Mouse (Mus musculus): ENCODE data around the gene Meis1. TPM values are rescaled to one million over a fixed set of nuclear protein-coding genes. Genes with fewer than 3 reads are reported as not detected.

Meis1 gene
- total RNA-seq, 1 experiment: 6.2 TPM

DNA sequence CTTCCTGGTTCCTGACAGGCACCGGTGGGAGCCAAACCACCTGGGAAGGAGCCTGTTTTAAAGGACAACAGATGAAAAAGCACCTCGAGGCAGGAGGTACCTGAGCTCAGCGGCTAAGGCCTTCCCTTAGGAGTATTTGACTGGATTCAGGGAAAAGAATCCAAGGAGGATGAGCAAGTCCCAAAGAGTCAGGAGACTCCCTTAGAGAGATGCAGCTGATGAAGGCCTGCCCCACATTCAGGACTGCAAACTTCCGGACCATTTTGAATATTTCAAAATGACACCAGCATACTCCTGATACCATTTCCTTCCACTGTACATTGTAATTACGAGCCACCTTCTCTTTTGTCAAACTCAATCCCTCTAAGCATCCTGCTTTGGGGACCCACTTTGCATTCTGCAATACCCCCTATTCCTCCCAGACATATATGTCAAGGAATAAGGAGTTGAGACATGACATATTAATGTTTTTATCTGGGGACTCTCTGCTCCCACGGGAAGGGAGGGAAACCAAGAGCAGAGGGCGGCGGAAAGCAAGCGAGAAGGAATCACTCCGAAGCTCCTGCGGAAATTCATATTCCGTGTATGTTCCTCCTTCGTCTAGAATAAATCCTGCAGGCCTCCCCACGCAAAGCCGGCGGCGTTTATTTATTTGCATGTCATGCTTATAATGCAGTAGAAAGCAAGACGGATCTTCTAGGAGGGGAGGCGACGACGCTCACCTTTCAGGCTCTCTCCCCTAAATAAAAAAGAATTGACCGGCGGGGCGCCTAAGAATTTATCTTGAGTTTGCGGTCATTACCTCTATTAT is 148.5 kb downstream of the Meis1 start:
- in situ Hi-C loops (cut with MboI; ENCODE audit: low sequenced_read_pairs in 2 of 2, unreplicated experiment in 2 of 2): loop anchor here (5.0 kb wide), 1 partner anchor 147 kb away; the partner anchor contains the start of gene Meis1 (in 2 of the 2)
- TF ChIP-seq ZC3H11A (IDR thresholded peaks at IDR 0.05; ENCODE audit: borderline replicate concordance, low read depth, low read length) (no peak), CHD2 (IDR thresholded peaks at IDR 0.05; ENCODE audit: low read depth, low read length) (no peak), HCFC1 (IDR thresholded peaks at IDR 0.05; ENCODE audit: borderline replicate concordance, insufficient read depth, low read length) (no peak), MAFK (IDR thresholded peaks at IDR 0.05; ENCODE audit: insufficient read depth, low read depth, low read length) (no peak), ZNF384 (IDR thresholded peaks at IDR 0.05; ENCODE audit: low read depth, low read length) (no peak)
- H3K36me3 ChIP-seq (ENCODE audit: control insufficient read depth, insufficient read depth, low read length, poor library complexity, severe bottlenecking): no peaks in the 10 kb centered on the region
- H3K27ac ChIP-seq (ENCODE audit: insufficient read depth, low read depth, low read length, poor library complexity, severe bottlenecking): no peak overlapping the region
- no peak overlapping the region for H3K4me3 ChIP-seq (ENCODE audit: insufficient read depth in 1 of 2, low read depth in 1 of 2, low read length in 2 of 2, poor library complexity in 1 of 2, severe bottlenecking in 1 of 2)
- DNase-seq (ENCODE audit: low read depth, low spot score): no peak
- no peak overlapping the region for H3K9ac ChIP-seq (ENCODE audit: insufficient read depth, low read depth, low read length, poor library complexity, severe bottlenecking)
- no peaks in the 10 kb centered on the region for H3K9me3 ChIP-seq (ENCODE audit: control insufficient read depth, insufficient read depth, low read depth, low read length)
- 0 out of 4 replicates have a peak, but pooled peaks cover 0 to 1% of the 10 kb centered on the region in 2 experiments for H3K4me1 ChIP-seq (ENCODE audit: control insufficient read depth in 2 of 2, insufficient read depth in 2 of 2, low read length in 2 of 2, poor library complexity in 1 of 2)

DNA sequence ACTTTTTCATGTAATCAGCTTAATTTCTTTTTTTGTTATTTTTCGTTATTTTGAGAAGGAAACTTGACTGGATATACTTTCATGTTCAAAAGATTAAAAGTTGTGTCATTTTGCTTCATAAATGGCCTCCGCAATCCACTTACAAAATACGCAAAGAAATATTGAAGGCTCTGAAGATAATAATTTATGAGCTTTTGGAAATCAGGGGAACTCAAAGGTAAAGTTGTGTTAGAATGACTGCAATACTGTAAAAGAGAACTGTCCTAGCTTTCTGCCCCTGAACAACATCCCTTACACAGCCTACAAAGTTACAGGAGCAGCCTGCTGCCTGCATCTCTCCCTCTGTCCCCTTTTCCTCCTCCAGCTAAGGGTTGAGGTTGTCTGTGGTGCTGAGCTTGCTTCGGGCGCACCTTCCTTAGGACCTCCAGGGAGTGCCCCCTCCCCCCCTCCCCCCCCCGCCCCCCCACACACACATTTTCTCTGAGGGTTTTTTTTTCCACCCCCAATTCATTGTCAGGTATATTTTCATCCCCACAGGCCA is 149.3 kb downstream of the Meis1 start:
- 0 out of 4 replicates have a peak, but pooled peaks cover 0 to 1% of the 10 kb centered on the region in 2 experiments for H3K4me1 ChIP-seq (ENCODE audit: control insufficient read depth in 2 of 2, insufficient read depth in 2 of 2, low read length in 2 of 2, poor library complexity in 1 of 2)
- DNase-seq (ENCODE audit: low read depth, low spot score): no peak
- in situ Hi-C loops (cut with MboI; ENCODE audit: low sequenced_read_pairs in 2 of 2, unreplicated experiment in 2 of 2): no loop called here
- H3K4me3 ChIP-seq (ENCODE audit: insufficient read depth in 1 of 2, low read depth in 1 of 2, low read length in 2 of 2, poor library complexity in 1 of 2, severe bottlenecking in 1 of 2): no peak overlapping the region
- H3K27ac ChIP-seq (ENCODE audit: insufficient read depth, low read depth, low read length, poor library complexity, severe bottlenecking): no peak overlapping the region
- H3K36me3 ChIP-seq (ENCODE audit: control insufficient read depth, insufficient read depth, low read length, poor library complexity, severe bottlenecking): no peaks in the 10 kb centered on the region
- H3K9me3 ChIP-seq (ENCODE audit: control insufficient read depth, insufficient read depth, low read depth, low read length): no peaks in the 10 kb centered on the region
- no peak overlapping the region for H3K9ac ChIP-seq (ENCODE audit: insufficient read depth, low read depth, low read length, poor library complexity, severe bottlenecking)
- TF ChIP-seq HCFC1 (IDR thresholded peaks at IDR 0.05; ENCODE audit: borderline replicate concordance, insufficient read depth, low read length): no peak

DNA sequence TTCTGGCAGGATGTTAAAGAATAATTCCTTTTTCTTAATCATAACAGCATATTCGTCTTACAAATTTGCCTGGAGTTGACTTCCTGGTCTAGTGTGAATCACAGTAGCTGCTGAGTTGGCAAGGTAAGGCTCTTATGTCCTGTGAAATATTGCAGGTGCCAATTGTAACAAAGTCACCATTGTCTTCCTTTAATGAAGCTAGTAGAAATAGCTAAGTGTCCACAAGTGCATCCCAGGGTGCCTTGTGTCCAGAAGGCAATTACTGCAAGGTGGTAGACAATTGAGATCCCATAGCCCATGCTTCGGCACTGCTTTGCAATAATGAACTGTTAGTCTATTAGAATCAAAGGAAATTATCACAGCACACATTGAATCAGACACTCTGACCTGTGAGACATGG is 151.1 kb downstream of the Meis1 start:
- no peaks in the 10 kb centered on the region for H3K36me3 ChIP-seq (ENCODE audit: control insufficient read depth, insufficient read depth, low read length, poor library complexity, severe bottlenecking)
- no peak overlapping the region for H3K4me3 ChIP-seq (ENCODE audit: insufficient read depth in 1 of 2, low read depth in 1 of 2, low read length in 2 of 2, poor library complexity in 1 of 2, severe bottlenecking in 1 of 2)
- in situ Hi-C loops (cut with MboI; ENCODE audit: low sequenced_read_pairs in 2 of 2, unreplicated experiment in 2 of 2): no loop called here
- no peak overlapping the region for H3K9ac ChIP-seq (ENCODE audit: insufficient read depth, low read depth, low read length, poor library complexity, severe bottlenecking)
- DNase-seq (ENCODE audit: low read depth, low spot score): no peak
- no peak for TF ChIP-seq HCFC1 (IDR thresholded peaks at IDR 0.05; ENCODE audit: borderline replicate concordance, insufficient read depth, low read length)
- no peak for TF ChIP-seq ZC3H11A (IDR thresholded peaks at IDR 0.05; ENCODE audit: borderline replicate concordance, low read depth, low read length)
- TF ChIP-seq ZNF384 (IDR thresholded peaks at IDR 0.05; ENCODE audit: low read depth, low read length): no peak
- TF ChIP-seq MAFK (IDR thresholded peaks at IDR 0.05; ENCODE audit: insufficient read depth, low read depth, low read length): no peak
- no peak overlapping the region for H3K27ac ChIP-seq (ENCODE audit: insufficient read depth, low read depth, low read length, poor library complexity, severe bottlenecking)
- H3K9me3 ChIP-seq (ENCODE audit: control insufficient read depth, insufficient read depth, low read depth, low read length): no peaks in the 10 kb centered on the region
- H3K4me1 ChIP-seq (ENCODE audit: control insufficient read depth in 2 of 2, insufficient read depth in 2 of 2, low read length in 2 of 2, poor library complexity in 1 of 2): 0 out of 4 replicates have a peak, but pooled peaks cover 0 to 1% of the 10 kb centered on the region in 2 experiments

DNA sequence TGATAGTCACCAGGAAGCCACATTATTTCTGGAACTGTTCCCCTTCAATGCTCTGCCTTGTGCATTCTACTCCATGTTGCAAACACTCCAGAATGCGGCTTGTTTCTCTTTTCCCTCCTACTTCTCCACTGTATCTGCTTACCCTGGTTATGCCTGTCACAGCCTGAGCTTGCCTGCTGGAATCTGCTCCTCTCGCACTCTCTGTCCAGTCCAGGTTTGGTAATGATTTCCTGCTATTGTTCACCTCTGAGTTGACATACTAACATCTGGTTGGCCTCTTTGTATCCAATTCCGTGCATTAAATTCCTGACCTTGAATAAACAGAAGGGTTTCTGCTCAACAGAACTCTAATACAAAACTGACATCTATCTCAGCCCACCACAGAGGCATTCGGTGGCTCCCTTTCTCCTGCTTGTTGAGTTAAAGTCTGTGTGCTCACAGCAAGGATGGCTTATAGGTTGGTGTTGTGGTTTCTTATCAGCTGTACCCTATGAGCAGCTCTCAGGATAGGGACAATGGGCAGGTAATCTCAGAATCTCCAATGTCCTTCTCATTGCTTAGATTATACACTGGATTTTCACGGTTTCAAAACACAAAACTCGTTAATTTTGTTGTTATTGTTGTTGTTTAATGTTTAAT is 152.5 kb downstream of the Meis1 start:
- H3K4me1 ChIP-seq (ENCODE audit: control insufficient read depth in 2 of 2, insufficient read depth in 2 of 2, low read length in 2 of 2, poor library complexity in 1 of 2): 0 out of 4 replicates have a peak, but pooled peaks cover 0 to under 1% of the 10 kb centered on the region in 2 experiments
- H3K4me3 ChIP-seq (ENCODE audit: insufficient read depth in 1 of 2, low read depth in 1 of 2, low read length in 2 of 2, poor library complexity in 1 of 2, severe bottlenecking in 1 of 2): no peak overlapping the region
- DNase-seq (ENCODE audit: low read depth, low spot score): no peak
- in situ Hi-C loops (cut with MboI; ENCODE audit: low sequenced_read_pairs in 2 of 2, unreplicated experiment in 2 of 2): no loop called here
- H3K9ac ChIP-seq (ENCODE audit: insufficient read depth, low read depth, low read length, poor library complexity, severe bottlenecking): no peak overlapping the region
- no peak overlapping the region for H3K27ac ChIP-seq (ENCODE audit: insufficient read depth, low read depth, low read length, poor library complexity, severe bottlenecking)
- no peak for TF ChIP-seq MAFK (IDR thresholded peaks at IDR 0.05; ENCODE audit: insufficient read depth, low read depth, low read length)
- no peaks in the 10 kb centered on the region for H3K9me3 ChIP-seq (ENCODE audit: control insufficient read depth, insufficient read depth, low read depth, low read length)
- H3K36me3 ChIP-seq (ENCODE audit: control insufficient read depth, insufficient read depth, low read length, poor library complexity, severe bottlenecking): no peaks in the 10 kb centered on the region

Measured in ES-E14 (cell line).